Mouse (Mus musculus): ENCODE measurements around the gene Rims4. TPM values are rescaled to one million over a fixed set of nuclear protein-coding genes. Genes with fewer than 3 reads are reported as not detected.

Rims4 gene
- polyA plus RNA-seq (2015; fragmentation: Nextera tagmentation; extraction: Ambion mirVana) = 0.53 and 0.55 TPM in 2 replicates

DNA sequence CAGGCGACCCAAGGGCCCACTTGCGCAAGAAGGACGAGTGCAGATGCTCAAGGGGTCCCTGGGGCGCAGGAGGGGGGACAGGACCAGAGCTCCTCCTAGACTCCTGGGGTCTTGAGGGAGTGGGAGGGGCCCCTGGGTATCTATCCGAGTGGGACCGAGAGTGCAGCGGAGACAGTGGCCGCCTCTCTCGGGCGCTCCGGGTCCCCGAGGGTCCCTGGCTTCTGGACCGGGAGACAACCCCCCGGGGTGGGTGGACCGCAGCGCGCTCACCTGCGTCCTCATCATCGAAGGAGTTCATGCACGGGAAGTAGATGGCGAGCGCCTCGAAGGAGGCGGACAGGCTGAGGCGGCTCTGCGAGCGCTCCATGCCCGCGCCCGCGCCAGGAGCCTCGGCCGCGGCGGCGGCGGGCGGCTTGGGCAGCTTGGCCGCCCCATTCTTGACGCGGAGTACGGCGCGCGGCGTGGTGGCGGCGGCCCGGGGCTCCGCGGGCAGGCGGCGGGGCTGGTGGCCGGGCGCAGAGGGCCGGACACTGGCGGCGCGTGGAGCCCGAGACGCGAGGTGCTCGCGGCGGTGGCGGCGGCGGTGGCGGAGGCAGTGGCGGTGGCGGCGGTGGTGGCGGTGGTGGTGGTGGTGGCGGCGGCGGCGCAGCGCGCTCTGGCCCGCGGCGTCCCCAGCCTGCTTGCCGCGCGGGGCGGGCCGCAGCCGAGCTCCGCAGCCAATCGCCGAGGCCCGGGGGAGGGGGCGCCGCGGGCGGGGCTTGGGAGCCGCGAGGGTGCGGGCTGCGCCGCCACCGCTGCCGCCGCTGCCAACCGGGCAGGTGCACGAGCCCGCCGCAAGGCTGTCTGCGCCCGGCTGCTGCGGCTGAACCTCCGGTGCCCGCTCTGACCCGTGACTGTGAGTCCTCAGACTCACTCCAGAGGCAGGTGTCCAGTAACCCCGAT lies at the start of gene Rims4:
Rims4 (minus strand) TSS at position 367 of the 942 bp plus-strand sequence.
- Histone ChIP-seq H3K4me1 (replicated peaks; ENCODE audit: control insufficient read depth, insufficient read depth, low read length) (no peaks in the 10 kb centered on the region), H3K4me2 (replicated peaks; ENCODE audit: low read depth) (peak within 1 kb of the TSS; percentile 95), H3K27me3 (replicated peaks; ENCODE audit: control insufficient read depth, insufficient read depth, low read length) (peaks cover 59% of the 10 kb centered on the region), H3K27ac (ENCODE audit: low read depth, low read length) (no peak within 1 kb of the TSS), H3K9ac (ENCODE audit: low read depth, low read length) (peak within 1 kb of the TSS; percentile 38; the same call in 1 of the 2 replicates), H3K9me3 (ENCODE audit: control insufficient read depth) (no peaks in the 10 kb centered on the region), H3K36me3 (ENCODE audit: control insufficient read depth, insufficient read depth) (no peaks in the 10 kb centered on the region), H3K4me3 (ENCODE audit: low read depth, low read length) (peak within 1 kb of the TSS; percentile 47)
- ATAC-seq = peak; percentile 59
- WGBS = 1% methylated on average over 93 of the region's 115 CpGs
- TF ChIP-seq CTCF (IDR thresholded peaks at IDR 0.05; ENCODE audit: low read depth) = no peak

DNA sequence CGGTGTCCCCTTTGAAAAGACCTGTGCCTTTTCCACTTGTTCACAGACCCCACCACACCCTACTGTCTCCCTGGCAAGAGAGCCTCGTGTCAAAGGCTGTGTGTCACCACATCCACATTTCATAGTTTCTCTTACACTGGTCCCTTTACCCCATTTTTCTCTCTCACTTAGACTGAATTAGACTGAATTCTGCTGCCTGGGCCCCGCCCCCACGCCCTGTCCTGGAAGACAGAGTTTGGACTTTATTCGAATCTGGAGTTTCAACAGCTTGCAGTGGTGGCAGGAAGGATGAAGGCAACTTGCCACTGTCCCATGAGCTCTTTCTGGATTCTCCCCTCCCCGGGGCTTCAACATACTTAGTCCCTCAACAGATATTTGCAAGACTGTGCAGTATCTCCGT lies 47.2 kb upstream of the Rims4 start:
- Histone ChIP-seq H3K9ac (ENCODE audit: low read depth, low read length) (no peak overlapping the region), H3K4me3 (ENCODE audit: low read depth, low read length) (no peak overlapping the region), H3K27me3 (replicated peaks; ENCODE audit: control insufficient read depth, insufficient read depth, low read length) (no peaks in the 10 kb centered on the region), H3K36me3 (ENCODE audit: control insufficient read depth, insufficient read depth) (no peaks in the 10 kb centered on the region), H3K4me2 (replicated peaks; ENCODE audit: low read depth) (no peak overlapping the region), H3K4me1 (replicated peaks; ENCODE audit: control insufficient read depth, insufficient read depth, low read length) (no peaks in the 10 kb centered on the region), H3K27ac (ENCODE audit: low read depth, low read length) (no peak overlapping the region), H3K9me3 (ENCODE audit: control insufficient read depth) (no peaks in the 10 kb centered on the region)
- TF ChIP-seq CTCF (IDR thresholded peaks at IDR 0.05; ENCODE audit: low read depth) = no peak
- no peak for ATAC-seq
- 69% methylated on average over 7 of the region's 7 CpGs for WGBS

DNA sequence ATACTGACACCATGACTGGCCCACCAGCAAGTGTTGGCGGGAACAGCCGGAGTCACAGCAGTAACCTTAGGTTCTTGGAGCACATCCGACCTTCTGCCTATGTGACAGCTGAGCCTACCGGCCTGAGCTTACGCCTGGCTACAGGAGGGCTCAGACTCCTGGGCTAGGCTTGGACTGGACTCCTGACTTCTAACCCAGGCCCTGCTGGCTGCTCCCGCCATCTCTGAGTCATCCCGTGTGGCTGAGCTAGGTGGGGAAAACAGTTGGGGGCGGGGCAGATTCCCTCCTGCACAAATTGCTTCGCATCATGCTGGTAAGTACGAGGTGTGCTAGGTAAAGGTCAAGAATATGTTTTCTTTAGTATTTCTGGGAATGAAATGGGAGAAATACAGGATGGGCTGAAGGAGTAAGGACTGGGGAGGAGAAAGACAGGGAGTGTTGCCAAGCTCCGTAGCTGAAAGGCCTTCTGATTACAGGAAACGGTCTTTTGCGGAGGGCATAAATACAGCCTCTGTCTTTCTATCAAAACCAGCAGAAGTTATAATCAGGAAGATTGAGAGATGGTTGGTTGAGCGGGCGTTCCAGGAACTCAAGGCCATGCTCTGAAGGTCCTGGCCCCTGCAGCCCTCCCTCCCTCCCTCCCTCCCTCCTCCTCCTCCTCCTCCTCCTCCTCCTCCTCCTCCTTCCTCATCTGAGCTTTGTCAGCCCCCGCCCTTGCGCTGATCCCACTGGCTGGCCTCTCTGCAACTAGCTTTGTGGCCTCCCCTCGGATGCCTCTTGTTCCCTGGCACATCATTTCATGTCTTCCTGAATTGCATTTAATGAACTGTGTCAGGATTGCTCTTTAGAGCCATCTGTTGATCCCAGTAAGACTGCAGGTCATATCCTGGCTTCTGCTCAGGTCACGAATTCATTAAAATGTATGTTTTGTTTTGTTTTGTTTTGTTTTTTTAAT lies 46.4 kb upstream of the Rims4 start:
- WGBS = 60% methylated on average over 19 of the region's 19 CpGs
- Histone ChIP-seq H3K4me1 (replicated peaks; ENCODE audit: control insufficient read depth, insufficient read depth, low read length) (no peaks in the 10 kb centered on the region), H3K9ac (ENCODE audit: low read depth, low read length) (no peak overlapping the region), H3K27ac (ENCODE audit: low read depth, low read length) (no peak overlapping the region), H3K27me3 (replicated peaks; ENCODE audit: control insufficient read depth, insufficient read depth, low read length) (no peaks in the 10 kb centered on the region), H3K9me3 (ENCODE audit: control insufficient read depth) (no peaks in the 10 kb centered on the region), H3K4me3 (ENCODE audit: low read depth, low read length) (no peak overlapping the region), H3K36me3 (ENCODE audit: control insufficient read depth, insufficient read depth) (no peaks in the 10 kb centered on the region), H3K4me2 (replicated peaks; ENCODE audit: low read depth) (no peak overlapping the region)
- no peak for TF ChIP-seq CTCF (IDR thresholded peaks at IDR 0.05; ENCODE audit: low read depth)
- ATAC-seq = no peak

GRCm38 (mm10) chr2:163953622-163954310 lies 35.3 kb upstream of the Rims4 start:
- no peak overlapping the region for H3K4me2 ChIP-seq (replicated peaks; ENCODE audit: low read depth)
- no peak for TF ChIP-seq CTCF (IDR thresholded peaks at IDR 0.05; ENCODE audit: low read depth)
- H3K27me3 ChIP-seq (replicated peaks; ENCODE audit: control insufficient read depth, insufficient read depth, low read length) = no peaks in the 10 kb centered on the region
- no peaks in the 10 kb centered on the region for H3K9me3 ChIP-seq (ENCODE audit: control insufficient read depth)
- no peak overlapping the region for H3K4me3 ChIP-seq (ENCODE audit: low read depth, low read length)
- H3K9ac ChIP-seq (ENCODE audit: low read depth, low read length) = no peak overlapping the region
- H3K36me3 ChIP-seq (ENCODE audit: control insufficient read depth, insufficient read depth) = no peaks in the 10 kb centered on the region
- no peaks in the 10 kb centered on the region for H3K4me1 ChIP-seq (replicated peaks; ENCODE audit: control insufficient read depth, insufficient read depth, low read length)
- 51% methylated on average over 7 of the region's 7 CpGs for WGBS
- H3K27ac ChIP-seq (ENCODE audit: low read depth, low read length) = no peak overlapping the region
- no peak for ATAC-seq

DNA sequence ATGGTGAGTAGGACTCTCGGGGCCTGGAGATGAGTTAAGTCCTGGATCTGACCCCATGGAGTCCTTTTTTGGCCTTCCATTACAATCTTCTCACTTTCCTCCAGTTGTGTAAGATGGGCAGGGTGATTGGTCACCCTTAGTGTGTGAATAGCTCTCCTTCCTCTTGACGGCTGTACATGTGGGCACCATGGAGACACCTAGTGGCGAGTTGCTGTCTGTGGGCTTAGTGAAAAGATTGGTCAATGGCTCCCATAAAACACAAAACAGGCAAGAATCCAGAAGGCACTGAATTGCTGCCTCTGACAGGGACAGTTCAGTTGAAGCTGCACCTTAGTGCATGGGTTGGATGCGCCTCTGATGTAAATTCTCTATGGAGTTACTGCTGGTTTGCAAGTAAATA lies 33.3 kb upstream of the Rims4 start:
- no peak overlapping the region for H3K4me3 ChIP-seq (ENCODE audit: low read depth, low read length)
- H3K4me2 ChIP-seq (replicated peaks; ENCODE audit: low read depth) = no peak overlapping the region
- H3K36me3 ChIP-seq (ENCODE audit: control insufficient read depth, insufficient read depth) = no peaks in the 10 kb centered on the region
- ATAC-seq = no peak
- no peak overlapping the region for H3K9ac ChIP-seq (ENCODE audit: low read depth, low read length)
- no peak overlapping the region for H3K27ac ChIP-seq (ENCODE audit: low read depth, low read length)
- no peaks in the 10 kb centered on the region for H3K27me3 ChIP-seq (replicated peaks; ENCODE audit: control insufficient read depth, insufficient read depth, low read length)
- no peaks in the 10 kb centered on the region for H3K9me3 ChIP-seq (ENCODE audit: control insufficient read depth)
- WGBS = 16% methylated on average over 4 of the region's 4 CpGs
- TF ChIP-seq CTCF (IDR thresholded peaks at IDR 0.05; ENCODE audit: low read depth) = peak; percentile 87
- H3K4me1 ChIP-seq (replicated peaks; ENCODE audit: control insufficient read depth, insufficient read depth, low read length) = no peaks in the 10 kb centered on the region

Data from intestine, postnatal 0 days (tissue).